Mouse (Mus musculus) hindbrain, embryonic 11.5 days (tissue): ENCODE measurements at regions not wholly inside any gene's neighbourhood (a gene's known extent, or its start where the extent isn't known, plus 50 kb on each side); places are given as distances from the start of the nearest gene placed in this dataset.

Experiments
- ATAC-seq: fragments of 200-750 bp; cut with Nextera tagmentation; 2 replicates; pipeline ENCODE4 v1.8.0; 2017; ENCODE audit warnings: mild to moderate bottlenecking, moderate TSS enrichment, moderate library complexity; ENCODE audit not compliant: low FRiP score
- DNase-seq: peaks from one replicate; pipeline ENCODE4 v3.0.0-alpha.2; 2015; ENCODE audit warnings: low spot score
- H3K27ac ChIP-seq: fragments of 300-500 bp; sonication (generic); 2 replicates; pipeline ENCODE4 v1.5.1; 2014; ENCODE audit warnings: mild to moderate bottlenecking, low read depth, low read length
- H3K27me3 ChIP-seq: fragments of 300-500 bp; sonication (generic); 2 replicates; pipeline ENCODE4 v1.6.1; 2014; ENCODE audit warnings: mild to moderate bottlenecking, low read length, moderate library complexity, mixed read lengths; ENCODE audit not compliant: control insufficient read depth, insufficient read depth
- H3K36me3 ChIP-seq: fragments of 300-500 bp; sonication (generic); 2 replicates; pipeline ENCODE4 v1.6.1; 2014; ENCODE audit warnings: mild to moderate bottlenecking, low read length, moderate library complexity, mixed read lengths; ENCODE audit not compliant: control insufficient read depth, insufficient read depth
- H3K4me1 ChIP-seq: fragments of 300-500 bp; sonication (generic); replicated peaks from 2 replicates; pipeline ENCODE4 v1.6.1; 2014; ENCODE audit warnings: low read length, mixed read lengths; ENCODE audit not compliant: control insufficient read depth, insufficient read depth
- H3K4me2 ChIP-seq: fragments of 300-500 bp; sonication (generic); replicated peaks from 2 replicates; pipeline ENCODE4 v1.6.1; 2014; ENCODE audit warnings: mild to moderate bottlenecking, low read depth, low read length
- H3K4me3 ChIP-seq: fragments of 300-500 bp; sonication (generic); 2 replicates; pipeline ENCODE4 v1.5.1; 2014; ENCODE audit warnings: low read depth, low read length
- H3K9ac ChIP-seq: fragments of 300-500 bp; sonication (generic); 2 replicates; pipeline ENCODE4 v1.6.1; 2014; ENCODE audit warnings: low read depth, low read length
- H3K9me3 ChIP-seq: fragments of 300-500 bp; sonication (generic); 2 replicates; pipeline ENCODE4 v1.6.1; 2016; ENCODE audit warnings: low read length; ENCODE audit not compliant: control insufficient read depth
- WGBS: fragments of 180-500 bp; shearing (Covaris S2); extraction: QIAGEN DNeasy Blood & Tissue Kit; methylation state at CpG from one replicate; pipeline ENCODE4 v1.1.7; 2014; 5-methylcytosine and 5-hydroxymethylcytosine counted together

DNA sequence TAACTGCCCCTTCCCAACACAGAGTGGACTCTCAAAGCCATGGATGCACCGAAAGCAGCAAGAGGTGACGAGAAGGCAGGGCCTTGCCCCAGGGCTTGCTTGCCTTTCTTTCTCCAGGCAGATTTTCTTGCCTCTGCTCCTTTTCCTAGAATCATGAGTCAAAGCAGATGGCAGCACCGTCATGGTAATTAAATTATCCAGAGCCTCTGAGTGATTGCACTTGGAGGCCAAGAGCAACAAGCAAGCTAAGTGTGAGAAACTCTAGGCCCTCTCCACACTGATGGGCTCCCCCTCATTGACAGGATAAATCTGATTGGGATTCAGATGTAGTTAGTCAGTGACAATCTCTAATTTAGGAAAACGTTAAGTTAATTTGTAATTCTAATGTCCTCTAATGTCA is 427.5 kb downstream of the Glrx3 start:
- Histone ChIP-seq H3K27ac (no peak overlapping the region), H3K4me2 (no peak overlapping the region), H3K27me3 (no peaks in the 10 kb centered on the region), H3K36me3 (no peaks in the 10 kb centered on the region), H3K9ac (no peak overlapping the region), H3K4me3 (no peak overlapping the region), H3K4me1 (no peaks in the 10 kb centered on the region), H3K9me3 (no peaks in the 10 kb centered on the region)
- 48% methylated on average over 4 of the region's 4 CpGs for WGBS
- ATAC-seq (no peak), DNase-seq (peak; percentile 42)

DNA sequence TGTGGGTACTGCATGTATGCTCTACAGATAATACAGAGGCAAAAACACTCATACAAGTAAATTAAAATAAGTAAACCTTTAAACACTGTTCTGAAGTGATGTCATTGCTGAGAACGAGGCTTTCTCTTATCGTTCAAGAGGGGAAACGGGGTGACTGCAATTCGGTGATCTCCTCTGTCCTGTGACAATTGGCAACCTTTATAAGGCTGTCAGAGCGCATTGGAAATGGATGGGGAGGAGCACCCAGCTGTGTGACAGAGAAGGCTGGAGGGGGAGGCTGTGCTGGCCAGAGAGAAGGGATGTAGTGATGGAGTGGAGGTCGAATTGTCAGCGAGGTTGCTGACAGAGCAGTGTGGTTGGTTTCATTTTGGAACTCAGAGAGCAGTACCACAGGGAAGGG is 428.0 kb downstream of the Glrx3 start:
- 32% methylated on average over 7 of the region's 7 CpGs for WGBS
- no peak overlapping the region for H3K27ac ChIP-seq
- ATAC-seq, result no peak

DNA sequence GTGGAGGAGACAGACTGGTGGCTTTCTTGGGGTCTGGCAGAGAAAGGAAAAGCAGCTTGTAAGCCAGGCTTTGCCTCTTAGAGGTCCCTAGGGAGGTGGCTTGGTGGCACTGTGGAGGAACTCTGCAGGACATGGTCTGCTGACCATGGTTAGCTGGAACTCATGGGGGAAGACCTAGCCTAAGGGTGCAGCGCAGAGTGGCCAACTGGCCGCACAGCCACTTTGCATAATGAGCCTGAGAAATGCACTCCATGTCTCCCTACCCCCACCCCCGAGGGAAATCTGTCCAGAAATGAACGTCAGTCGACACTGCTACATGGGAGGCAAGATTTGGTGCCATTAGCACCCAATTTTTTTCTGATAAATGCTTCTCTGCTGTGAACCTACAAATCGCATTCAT is 429.5 kb downstream of the Glrx3 start:
- H3K9ac ChIP-seq, result no peak overlapping the region
- H3K4me1 ChIP-seq, result no peaks in the 10 kb centered on the region
- DNase-seq (no peak), ATAC-seq (no peak)
- no peak overlapping the region for H3K27ac ChIP-seq
- 69% methylated on average over 6 of the region's 6 CpGs for WGBS
- no peak overlapping the region for H3K4me3 ChIP-seq
- no peaks in the 10 kb centered on the region for H3K36me3 ChIP-seq
- H3K27me3 ChIP-seq, result no peaks in the 10 kb centered on the region
- H3K9me3 ChIP-seq, result no peaks in the 10 kb centered on the region
- H3K4me2 ChIP-seq, result no peak overlapping the region

More for the DNA sequence above, 428.0 kb downstream of the Glrx3 start:
- Histone ChIP-seq H3K9ac (no peak overlapping the region), H3K27me3 (no peaks in the 10 kb centered on the region), H3K36me3 (no peaks in the 10 kb centered on the region), H3K4me2 (no peak overlapping the region), H3K4me1 (no peaks in the 10 kb centered on the region), H3K9me3 (no peaks in the 10 kb centered on the region), H3K4me3 (no peak overlapping the region)
- no peak for DNase-seq

DNA sequence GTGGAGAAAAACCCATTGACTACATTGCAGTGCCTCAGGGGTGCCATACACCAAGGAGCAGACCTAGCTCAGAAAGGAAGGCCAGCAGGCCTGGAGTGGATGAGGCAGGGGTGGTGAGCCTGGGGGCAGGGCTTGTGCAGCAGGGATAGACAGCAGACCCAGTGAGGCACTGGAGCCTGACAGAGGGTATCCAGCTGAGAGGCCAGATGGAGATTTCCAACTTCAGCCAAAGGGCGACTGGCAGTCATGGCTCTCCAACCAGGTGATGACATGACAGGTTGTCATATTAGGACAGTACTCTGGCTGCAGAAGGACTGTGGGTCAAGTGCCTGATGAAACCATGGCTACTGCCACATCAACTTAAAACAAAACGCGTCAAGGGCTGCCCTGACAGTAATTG is 431.1 kb downstream of the Glrx3 start:
- H3K4me3 ChIP-seq, result no peak overlapping the region
- no peak for ATAC-seq
- WGBS, result 78% methylated on average over 3 of the region's 3 CpGs

DNA sequence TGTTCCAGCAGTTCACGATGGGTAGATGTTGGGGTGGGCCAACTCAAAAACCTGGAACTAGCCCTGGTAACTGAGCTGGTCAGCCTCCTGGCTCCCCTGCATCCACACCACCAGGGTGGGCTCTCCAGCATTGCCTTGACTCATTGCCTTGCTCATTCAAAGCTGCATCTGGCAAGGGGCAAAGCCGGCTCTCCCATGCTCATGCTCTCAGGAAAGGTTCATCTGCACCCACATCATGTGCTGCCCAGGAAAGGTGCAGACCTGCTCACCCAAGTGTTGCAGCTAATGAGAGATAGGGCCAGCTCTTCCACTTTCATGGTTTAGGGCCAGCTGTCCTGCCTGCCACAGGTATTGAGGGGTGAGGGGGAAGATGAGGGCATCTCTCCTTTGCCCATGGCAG is 437.9 kb downstream of the Glrx3 start:
- no peak for ATAC-seq
- WGBS, result 90% methylated on average over 2 of the region's 2 CpGs

More for the DNA sequence above, 431.1 kb downstream of the Glrx3 start:
- no peaks in the 10 kb centered on the region for H3K36me3 ChIP-seq
- no peaks in the 10 kb centered on the region for H3K27me3 ChIP-seq
- H3K27ac ChIP-seq, result no peak overlapping the region
- no peak overlapping the region for H3K9ac ChIP-seq
- H3K4me2 ChIP-seq, result no peak overlapping the region
- DNase-seq, result no peak
- H3K9me3 ChIP-seq, result no peaks in the 10 kb centered on the region
- no peaks in the 10 kb centered on the region for H3K4me1 ChIP-seq

DNA sequence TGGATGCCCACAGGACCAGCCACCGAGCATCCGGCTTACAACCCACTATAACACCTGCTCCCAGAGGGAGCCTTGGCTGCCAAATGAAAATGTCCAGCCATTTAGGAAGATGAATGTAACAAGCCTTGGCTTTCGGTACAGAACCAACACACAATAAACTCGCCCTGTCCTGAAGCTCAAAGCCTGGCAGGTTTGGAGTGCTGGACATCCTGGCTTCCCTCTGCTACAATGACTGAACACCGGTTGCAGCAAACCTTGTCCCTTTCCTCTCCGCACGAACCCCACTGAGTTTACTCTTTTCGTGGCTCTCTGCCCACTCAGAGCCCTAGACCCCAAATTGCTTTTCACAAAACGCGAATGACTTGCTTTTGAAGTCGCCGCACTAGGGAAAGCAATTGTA is 441.9 kb downstream of the Glrx3 start:
- H3K4me1 ChIP-seq, result no peaks in the 10 kb centered on the region
- 87% methylated on average over 12 of the region's 12 CpGs for WGBS
- no peaks in the 10 kb centered on the region for H3K27me3 ChIP-seq
- no peak overlapping the region for H3K27ac ChIP-seq
- H3K36me3 ChIP-seq, result no peaks in the 10 kb centered on the region
- DNase-seq (no peak), ATAC-seq (no peak)
- H3K4me3 ChIP-seq, result no peak overlapping the region
- no peak overlapping the region for H3K4me2 ChIP-seq
- H3K9me3 ChIP-seq, result no peaks in the 10 kb centered on the region
- H3K9ac ChIP-seq, result no peak overlapping the region

More for the DNA sequence above, 437.9 kb downstream of the Glrx3 start:
- no peak overlapping the region for H3K9ac ChIP-seq
- H3K27ac ChIP-seq, result no peak overlapping the region
- no peaks in the 10 kb centered on the region for H3K4me1 ChIP-seq
- H3K9me3 ChIP-seq, result no peaks in the 10 kb centered on the region
- H3K4me3 ChIP-seq, result no peak overlapping the region
- H3K27me3 ChIP-seq, result no peaks in the 10 kb centered on the region
- DNase-seq, result no peak
- H3K4me2 ChIP-seq, result no peak overlapping the region
- no peaks in the 10 kb centered on the region for H3K36me3 ChIP-seq

DNA sequence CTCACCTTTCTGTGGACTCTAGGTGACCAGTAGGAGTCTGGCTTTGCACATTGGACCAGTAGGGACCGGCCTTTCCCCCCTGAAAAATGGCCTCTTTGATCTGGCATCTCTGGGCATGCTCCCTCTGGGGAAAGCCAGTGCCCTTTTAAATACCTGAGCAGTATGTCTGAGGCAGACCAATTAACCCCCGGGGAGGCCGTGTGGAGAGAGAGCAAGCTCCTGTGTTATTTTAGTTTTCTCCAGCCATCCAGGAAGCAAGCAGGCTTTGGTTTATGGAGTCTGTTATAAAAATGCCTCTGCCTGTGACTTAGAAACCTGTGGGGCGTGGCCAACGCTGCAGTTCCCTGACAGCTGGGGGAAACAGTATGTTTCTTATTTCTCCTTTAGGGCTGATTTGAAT is 445.5 kb downstream of the Glrx3 start:
- no peak overlapping the region for H3K4me2 ChIP-seq
- no peak overlapping the region for H3K9ac ChIP-seq
- 52% methylated on average over 5 of the region's 5 CpGs for WGBS
- no peak overlapping the region for H3K27ac ChIP-seq
- H3K36me3 ChIP-seq, result no peaks in the 10 kb centered on the region
- H3K27me3 ChIP-seq, result no peaks in the 10 kb centered on the region
- H3K9me3 ChIP-seq, result no peaks in the 10 kb centered on the region
- H3K4me1 ChIP-seq, result no peaks in the 10 kb centered on the region
- no peak overlapping the region for H3K4me3 ChIP-seq
- DNase-seq, result no peak
- no peak for ATAC-seq

DNA sequence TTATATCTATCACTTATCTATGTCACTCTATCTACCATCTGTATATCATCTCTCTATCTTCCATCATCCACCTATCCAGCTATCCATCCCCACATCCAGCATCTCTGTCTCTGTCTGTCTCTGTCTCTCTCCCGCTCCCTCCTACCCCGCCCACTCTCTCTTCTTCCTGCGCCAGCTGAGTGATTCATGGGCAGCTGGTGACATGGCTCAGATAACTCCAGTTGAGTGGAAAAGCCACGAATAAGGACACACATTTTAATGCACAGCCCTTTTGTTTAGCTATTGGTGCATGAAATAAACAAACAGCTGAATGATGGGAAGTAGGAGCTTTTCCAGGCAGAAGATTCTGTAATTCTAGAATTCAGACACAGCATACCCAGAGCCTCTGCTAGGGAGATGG is 446.3 kb downstream of the Glrx3 start:
- no peak for ATAC-seq
- Histone ChIP-seq H3K4me2 (no peak overlapping the region), H3K4me1 (no peaks in the 10 kb centered on the region), H3K27ac (no peak overlapping the region), H3K27me3 (no peaks in the 10 kb centered on the region), H3K9ac (no peak overlapping the region), H3K4me3 (no peak overlapping the region), H3K9me3 (no peaks in the 10 kb centered on the region), H3K36me3 (no peaks in the 10 kb centered on the region)
- WGBS, result 78% methylated on average over 4 of the region's 4 CpGs
- no peak for DNase-seq

DNA sequence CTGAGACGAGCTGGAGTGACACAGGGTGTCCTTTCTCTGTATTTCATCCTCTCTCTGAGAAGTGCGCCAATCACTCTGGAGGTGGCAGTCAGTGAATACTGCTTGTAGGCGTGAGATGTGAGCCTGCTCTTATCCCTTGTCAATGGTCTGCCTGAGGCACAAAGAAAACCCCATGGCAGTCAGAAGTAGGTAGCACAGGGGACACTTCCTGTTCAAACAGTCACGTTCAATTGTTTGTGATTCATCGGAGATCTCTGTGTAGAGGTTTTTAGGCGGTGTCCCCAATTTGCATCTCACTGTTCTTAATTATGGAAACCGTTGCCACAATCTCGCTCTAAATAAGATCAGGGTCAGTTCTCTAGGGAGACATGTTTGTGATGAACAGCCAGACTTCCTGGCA is 447.7 kb downstream of the Glrx3 start:
- Histone ChIP-seq H3K4me3 (no peak overlapping the region), H3K36me3 (no peaks in the 10 kb centered on the region), H3K4me1 (no peaks in the 10 kb centered on the region), H3K4me2 (no peak overlapping the region), H3K27ac (no peak overlapping the region), H3K27me3 (no peaks in the 10 kb centered on the region), H3K9ac (no peak overlapping the region), H3K9me3 (no peaks in the 10 kb centered on the region)
- ATAC-seq (no peak), DNase-seq (no peak)
- 58% methylated on average over 8 of the region's 8 CpGs for WGBS
